ENCODE assay signal across 10 mouse cellular contexts in the genomic region with DNA sequence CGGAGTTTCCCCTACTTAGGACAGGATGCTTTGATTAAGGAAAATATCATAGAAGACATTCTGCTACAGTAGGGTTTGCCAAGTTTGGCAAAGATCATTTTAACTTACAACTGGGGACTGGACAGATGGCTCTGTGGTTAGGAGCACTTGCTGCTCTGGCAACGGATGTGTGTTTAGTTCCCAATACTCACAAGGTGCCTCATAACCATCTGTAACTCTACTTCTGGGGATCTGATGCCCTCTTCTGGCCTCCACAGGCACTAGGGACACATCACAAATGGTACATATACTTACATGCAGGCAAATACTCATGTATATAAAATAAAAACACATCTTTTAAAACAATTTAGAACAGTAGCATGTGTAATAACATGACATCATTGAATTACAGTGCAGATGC. TPM values are rescaled to one million over a fixed set of nuclear protein-coding genes. Genes with fewer than 3 reads are reported as not detected.
DNase-seq lines count a peak whose midpoint lies in the region; ATAC-seq and TF ChIP-seq lines count a peak whose summit lies in the region.
"Had no signal": no experiment of that assay in that cellular context is flagged by ENCODE, and none has a peak within 500 bp of the region (broad histone marks: within the 10 kb centered on the region; RNA-seq: fewer than 3 reads in every experiment).

No protein-coding gene starts in this region.

- POLR2A ChIA-PET in Patski (lab: Charles Lee): interaction anchor here (0.6 kb wide), 1 partner anchor 16 kb away, joined by 4 read pairs; no protein-coding TSS in a partner anchor

- H3K36me3 ChIP-seq in heart, embryonic 11.5 days (ENCODE audit: control insufficient read depth, insufficient read depth, low read length): no peaks in the 10 kb centered on the region
- H3K36me3 ChIP-seq in midbrain, embryonic 13.5 days: no peaks in the 10 kb centered on the region
- H3K36me3 ChIP-seq: limb, embryonic 13.5 days had no signal

- no peak overlapping the region for H3K4me2 ChIP-seq in heart, embryonic 11.5 days
- H3K4me2 ChIP-seq in midbrain, embryonic 13.5 days (replicated peaks): no peak overlapping the region
- H3K4me2 ChIP-seq: limb, embryonic 13.5 days had no signal

- CTCF ChIA-PET in Patski (lab: Charles Lee): interaction anchor here (0.6 to 1.6 kb wide), 3 partner anchors 32 to 105 kb away, joined by 3 to 4 read pairs (median 4); a partner anchor contains a TSS

- peak; percentile 6 to 24 for DNase-seq in heart, adult 18-20 months
- DNase-seq in 3T3-L1 (ENCODE audit: low read depth, low spot score) (peak; percentile 34), Patski (ENCODE audit: low read depth, low spot score) (no peak)
- DNase-seq in embryo, embryonic 11.5 days (ENCODE audit: low read depth, low spot score): peak; percentile 19
- DNase-seq in layer of hippocampus, adult 9-10 months (ENCODE audit: low spot score): peak; percentile 22
- peak; percentile 8 to 31 for DNase-seq in thymus, postnatal 10 days (ENCODE audit: low spot score in 2 of 2)

- peak; percentile 74 for TF ChIP-seq CTCF in Patski (IDR thresholded peaks at IDR 0.05)

- WGBS in heart, embryonic 11.5 days (ENCODE audit: insufficient replicate concordance): 45% methylated on average over 2 of the region's 2 CpGs
- WGBS in midbrain, embryonic 13.5 days: 52% methylated on average over 2 of the region's 2 CpGs

- H3K4me3 ChIP-seq in heart, embryonic 11.5 days (ENCODE audit: low read depth, low read length): no peak overlapping the region
- H3K4me3 ChIP-seq in midbrain, embryonic 13.5 days (replicated peaks): no peak overlapping the region
- H3K4me3 ChIP-seq: limb, embryonic 13.5 days had no signal

- no peak overlapping the region for H3K27ac ChIP-seq in heart, embryonic 11.5 days (ENCODE audit: low read depth, low read length)
- no peak overlapping the region for H3K27ac ChIP-seq in midbrain, embryonic 13.5 days
- H3K27ac ChIP-seq: limb, embryonic 13.5 days had no signal

- ATAC-seq in heart, embryonic 11.5 days (replicated peaks; ENCODE audit: insufficient number of reproducible peaks, low FRiP score, low TSS enrichment): no peak
- no peak for ATAC-seq in Patski
- no peak for ATAC-seq in midbrain, embryonic 13.5 days

- no peaks in the 10 kb centered on the region for H3K9me3 ChIP-seq in heart, embryonic 11.5 days (replicated peaks; ENCODE audit: control insufficient read depth, low read length)
- H3K9me3 ChIP-seq in midbrain, embryonic 13.5 days: no peaks in the 10 kb centered on the region
- H3K9me3 ChIP-seq: limb, embryonic 13.5 days had no signal

- no peaks in the 10 kb centered on the region for H3K27me3 ChIP-seq in heart, embryonic 11.5 days (ENCODE audit: control insufficient read depth, insufficient read depth, low read length)
- H3K27me3 ChIP-seq in Patski: peaks cover 21% of the 10 kb centered on the region
- H3K27me3 ChIP-seq in midbrain, embryonic 13.5 days: no peaks in the 10 kb centered on the region
- H3K27me3 ChIP-seq: limb, embryonic 13.5 days had no signal

- in situ Hi-C loops in Patski (cut with MboI; ENCODE audit: low pct_unique_long_range_greater_than_20kb): no loop called here

- H3K4me1 ChIP-seq in heart, embryonic 11.5 days (ENCODE audit: control insufficient read depth, insufficient read depth, low read length): no peaks in the 10 kb centered on the region
- H3K4me1 ChIP-seq in midbrain, embryonic 13.5 days (replicated peaks): no peaks in the 10 kb centered on the region
- H3K4me1 ChIP-seq: limb, embryonic 13.5 days had no signal

- no peak overlapping the region for H3K9ac ChIP-seq in heart, embryonic 11.5 days (ENCODE audit: low read depth, low read length)
- H3K9ac ChIP-seq in midbrain, embryonic 13.5 days (replicated peaks): no peak overlapping the region
- H3K9ac ChIP-seq: limb, embryonic 13.5 days had no signal

RNA-seq across cellular contexts. Expression of a gene that starts 3.9 kb away (rescaled TPM):
- total RNA-seq in heart, adult 18-20 months (2021): under 1 TPM; 0.36 to 0.57 TPM
- polyA plus RNA-seq in heart, embryonic 11.5 days (2014; fragmentation: Nextera tagmentation; extraction: Ambion mirVana): not detected in 2 replicates
- polyA plus RNA-seq in Patski (2021): not detected
- polyA plus RNA-seq in midbrain, embryonic 13.5 days (2015; fragmentation: Nextera tagmentation; extraction: Ambion mirVana): not detected in 2 replicates
- polyA plus RNA-seq: limb, embryonic 13.5 days; small intestine, adult 2 months had no signal

RNA-seq across cellular contexts. Expression of a gene that starts 36.0 kb away (rescaled TPM):
- 1 to 10 TPM; 3.1 to 3.3 TPM for total RNA-seq in heart, adult 18-20 months (2021)
- 4.8 and 5.6 TPM in 2 replicates for polyA plus RNA-seq in heart, embryonic 11.5 days (2014; fragmentation: Nextera tagmentation; extraction: Ambion mirVana)
- polyA plus RNA-seq in Patski (2021): 0.04 TPM
- 4.6 and 4.9 TPM in 2 replicates for polyA plus RNA-seq in midbrain, embryonic 13.5 days (2015; fragmentation: Nextera tagmentation; extraction: Ambion mirVana)

RNA-seq across cellular contexts. Expression of a gene that starts 53.0 kb away (rescaled TPM):
- total RNA-seq in heart, adult 18-20 months (2021): 1 to 10 TPM; 4.7 to 5.5 TPM
- polyA plus RNA-seq in heart, embryonic 11.5 days (2014; fragmentation: Nextera tagmentation; extraction: Ambion mirVana): 6.5 and 6.7 TPM in 2 replicates
- 14.5 TPM for polyA plus RNA-seq in Patski (2021)
- 11.7 and 13.5 TPM in 2 replicates for polyA plus RNA-seq in midbrain, embryonic 13.5 days (2015; fragmentation: Nextera tagmentation; extraction: Ambion mirVana)

RNA-seq across cellular contexts. Expression of a gene that starts 59.6 kb away (rescaled TPM):
- 1 to 10 TPM; 3.3 to 3.4 TPM for total RNA-seq in heart, adult 18-20 months (2021)
- polyA plus RNA-seq in heart, embryonic 11.5 days (2014; fragmentation: Nextera tagmentation; extraction: Ambion mirVana): 0.94 and 1.8 TPM in 2 replicates
- polyA plus RNA-seq in Patski (2021): 4.4 TPM
- polyA plus RNA-seq in midbrain, embryonic 13.5 days (2015; fragmentation: Nextera tagmentation; extraction: Ambion mirVana): 0.98 and 2.2 TPM in 2 replicates
